Mouse (Mus musculus): ENCODE measurements around the gene Mrpl28. TPM values are rescaled to one million over a fixed set of nuclear protein-coding genes. Genes with fewer than 3 reads are reported as not detected.
"Not testable (repeated sequence)": the region's sequence is repeated elsewhere in the genome, so short reads cannot be mapped to it uniquely, and the experiment has no call there.

Gene Mrpl28
- polyA plus RNA-seq, 2 experiments: 58.0 to 121 TPM

DNA sequence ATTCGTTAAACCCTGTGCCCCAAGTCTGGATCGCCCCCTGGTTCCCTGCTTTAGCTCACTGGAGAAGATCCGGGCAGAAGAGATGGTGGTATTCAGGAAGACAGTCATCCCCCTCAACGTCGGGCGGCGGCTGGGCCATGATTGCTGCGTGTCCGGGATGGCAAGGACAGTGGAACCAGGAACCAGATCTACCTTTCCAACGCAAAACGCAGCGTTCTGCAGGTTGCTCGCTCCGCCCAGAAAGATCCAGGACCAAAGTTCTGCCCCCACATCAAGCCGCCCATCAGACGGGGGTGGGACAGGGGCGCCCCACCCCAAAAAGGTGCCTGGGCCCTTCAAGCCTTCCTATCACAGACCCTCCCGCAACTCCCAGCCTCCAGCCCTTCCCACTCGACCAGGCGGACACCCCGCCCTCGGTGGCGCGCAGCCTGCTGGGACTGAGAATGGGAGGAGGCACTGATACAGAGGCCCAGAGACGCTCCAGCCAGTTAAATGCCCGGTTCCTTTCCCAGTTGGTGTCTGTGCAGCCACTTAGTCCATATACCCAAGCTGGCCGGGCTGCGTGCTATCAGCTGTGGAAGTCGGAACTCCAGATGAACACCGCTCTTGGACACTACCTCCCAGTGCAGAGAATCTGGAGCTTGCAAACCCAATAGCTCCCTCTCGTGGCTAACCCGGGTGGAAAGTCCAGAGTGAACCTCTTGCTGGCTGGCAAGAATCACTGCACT, 33.2 kb upstream of the Mrpl28 start, which contains the start of gene Decr2:
Gene Decr2 (minus strand): TSS at position 433 of the 728 bp plus-strand sequence.
- Histone ChIP-seq H3K9ac (replicated peaks) (peak within 1 kb of the TSS; percentile 50; the same call in 1 of the 2 replicates), H3K27ac (no peak within 1 kb of the TSS), H3K4me1 (replicated peaks; ENCODE audit: control insufficient read depth in 2 of 2, insufficient read depth in 2 of 2, low read length in 1 of 2) (peaks cover 7 to 12% of the 10 kb centered on the region in 2 experiments), H3K27me3 (ENCODE audit: control insufficient read depth, insufficient read depth, low read length) (no peaks in the 10 kb centered on the region), H3K4me2 (ENCODE audit: low read depth) (peak within 1 kb of the TSS; percentile 82), H3K36me3 (replicated peaks; ENCODE audit: control insufficient read depth, insufficient read depth, low read depth) (no peaks in the 10 kb centered on the region), H3K9me3 (ENCODE audit: control insufficient read depth, low read length) (no peaks in the 10 kb centered on the region), H3K4me3 (ENCODE audit: insufficient read depth in 1 of 2, low read depth in 2 of 2, low read length in 2 of 2) (peak within 1 kb of the TSS; percentile 66 to 72)
- ATAC-seq (ENCODE audit: insufficient read depth): peak; percentile 83
- WGBS (ENCODE audit: insufficient replicate concordance): 2% methylated on average over 32 of the region's 32 CpGs
- peak; percentile 70 to 76 (median 70) for DNase-seq (ENCODE audit: low read depth in 3 of 3, low spot score in 3 of 3)
- TF ChIP-seq CTCF (IDR thresholded peaks at IDR 0.05; ENCODE audit: low read depth): peak; percentile 93
- no peak for TF ChIP-seq EP300 (IDR thresholded peaks at IDR 0.05; ENCODE audit: low read depth)

DNA sequence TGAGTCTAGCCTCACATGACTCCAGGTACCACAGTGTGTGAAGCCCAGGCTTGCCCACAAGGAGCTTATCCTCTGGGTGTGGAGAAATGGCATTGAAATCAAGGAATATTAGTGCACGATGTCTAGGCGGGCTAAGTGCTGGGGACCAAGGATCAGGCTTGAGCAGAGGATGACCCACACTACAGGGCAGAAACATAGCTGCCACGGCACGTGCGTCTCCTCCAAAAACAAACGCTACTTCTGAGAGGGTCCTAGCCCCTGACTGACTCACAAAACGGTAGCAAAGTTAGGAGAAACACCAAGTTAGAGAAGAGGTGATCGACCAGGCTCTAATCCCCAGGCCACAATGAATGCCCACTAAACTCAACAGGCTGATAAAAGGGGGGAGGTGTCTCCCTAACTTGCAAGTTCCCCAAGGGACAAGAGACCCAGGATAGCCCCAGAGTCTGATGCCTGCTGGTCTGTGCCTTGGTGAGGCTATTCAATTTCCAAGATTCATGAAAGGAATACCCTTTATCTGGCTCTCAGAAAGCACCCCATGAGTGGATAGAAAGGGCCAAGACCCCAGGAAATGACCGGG, 28.7 kb upstream of the Mrpl28 start:
- peaks cover 10 to 18% of the 10 kb centered on the region in 2 experiments for H3K4me1 ChIP-seq (replicated peaks; ENCODE audit: control insufficient read depth in 2 of 2, insufficient read depth in 2 of 2, low read length in 1 of 2)
- TF ChIP-seq EP300 (IDR thresholded peaks at IDR 0.05; ENCODE audit: low read depth): no peak
- no peak for TF ChIP-seq CTCF (IDR thresholded peaks at IDR 0.05; ENCODE audit: low read depth)
- H3K4me3 ChIP-seq (ENCODE audit: insufficient read depth in 1 of 2, low read depth in 2 of 2, low read length in 2 of 2): peak overlapping the region; percentile 66 to 77
- no peak overlapping the region for H3K27ac ChIP-seq
- H3K27me3 ChIP-seq (ENCODE audit: control insufficient read depth, insufficient read depth, low read length): no peaks in the 10 kb centered on the region
- ATAC-seq (ENCODE audit: insufficient read depth): no peak
- no peak for DNase-seq (ENCODE audit: low read depth in 3 of 3, low spot score in 3 of 3)
- H3K36me3 ChIP-seq (replicated peaks; ENCODE audit: control insufficient read depth, insufficient read depth, low read depth): no peaks in the 10 kb centered on the region
- peak overlapping the region; percentile 84 for H3K4me2 ChIP-seq (ENCODE audit: low read depth)
- H3K9me3 ChIP-seq (ENCODE audit: control insufficient read depth, low read length): no peaks in the 10 kb centered on the region
- peak overlapping the region; percentile 75 for H3K9ac ChIP-seq (replicated peaks)
- 17% methylated on average over 9 of the region's 9 CpGs for WGBS (ENCODE audit: insufficient replicate concordance)

DNA sequence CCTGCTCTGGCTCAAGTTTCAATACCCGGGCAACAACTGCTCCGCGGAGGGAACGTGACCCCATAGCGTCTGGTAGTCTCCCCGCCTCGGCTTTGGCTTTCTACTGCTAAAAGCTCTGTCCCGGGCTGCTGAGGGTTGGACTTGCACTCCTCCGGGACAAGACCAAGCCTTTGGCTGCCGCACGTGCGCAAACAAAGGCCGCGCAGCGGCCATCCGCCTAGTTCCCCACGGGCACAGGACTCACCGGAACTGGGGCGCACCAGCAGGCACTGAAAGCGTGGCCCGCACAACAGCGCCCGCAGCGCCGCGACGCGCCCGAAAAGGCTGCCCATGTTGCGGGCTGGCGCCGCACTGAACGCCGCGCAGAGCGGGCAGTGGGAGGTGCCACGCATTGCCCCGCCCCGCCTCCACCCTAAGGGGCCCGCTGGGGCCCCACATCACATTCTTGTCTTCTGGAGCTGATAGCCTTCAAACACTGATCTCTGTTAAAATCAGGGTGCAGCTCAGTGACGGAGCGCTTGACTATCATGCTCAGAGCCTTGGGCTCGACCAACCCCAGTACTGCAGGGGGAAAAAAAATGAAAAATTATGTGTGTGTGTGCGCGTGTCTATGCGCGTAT, 28.1 kb upstream of the Mrpl28 start, which contains the start of gene Nme4:
Gene Nme4 (minus strand): TSS at position 482 of the 620 bp plus-strand sequence.
- Histone ChIP-seq H3K4me3 (ENCODE audit: insufficient read depth in 1 of 2, low read depth in 2 of 2, low read length in 2 of 2) (peak within 1 kb of the TSS; percentile 66 to 77), H3K27me3 (ENCODE audit: control insufficient read depth, insufficient read depth, low read length) (no peaks in the 10 kb centered on the region), H3K9ac (replicated peaks) (peak within 1 kb of the TSS; percentile 75), H3K4me1 (replicated peaks; ENCODE audit: control insufficient read depth in 2 of 2, insufficient read depth in 2 of 2, low read length in 1 of 2) (peaks cover 10 to 18% of the 10 kb centered on the region in 2 experiments), H3K4me2 (ENCODE audit: low read depth) (peak within 1 kb of the TSS; percentile 84), H3K9me3 (ENCODE audit: control insufficient read depth, low read length) (no peaks in the 10 kb centered on the region), H3K27ac (peak within 1 kb of the TSS; percentile 44), H3K36me3 (replicated peaks; ENCODE audit: control insufficient read depth, insufficient read depth, low read depth) (no peaks in the 10 kb centered on the region)
- ATAC-seq (ENCODE audit: insufficient read depth) (peak; percentile 84), DNase-seq (ENCODE audit: low read depth in 3 of 3, low spot score in 3 of 3) (peak; percentile 58 to 65 (median 64))
- TF ChIP-seq EP300 (IDR thresholded peaks at IDR 0.05; ENCODE audit: low read depth): no peak
- 2% methylated on average over 47 of the region's 47 CpGs for WGBS (ENCODE audit: insufficient replicate concordance)

DNA sequence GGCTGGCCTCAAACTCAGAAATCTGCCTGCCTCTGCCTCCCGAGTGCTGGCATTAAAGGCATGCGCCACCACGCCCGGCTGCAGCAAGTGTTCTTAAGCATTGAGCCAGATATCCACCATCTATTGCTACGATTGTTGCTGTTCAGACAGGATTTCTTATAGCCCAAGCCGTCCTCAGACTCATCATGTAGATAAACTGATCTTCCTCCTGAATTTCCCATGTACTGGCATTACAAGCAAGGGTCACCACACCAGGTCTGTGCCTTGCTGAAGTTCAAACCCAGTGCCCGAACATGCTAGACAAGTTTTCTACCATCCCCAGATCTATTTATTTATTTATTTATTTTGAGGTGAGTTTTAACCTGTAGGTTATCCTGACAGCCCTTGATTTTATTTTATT, 24.8 kb upstream of the Mrpl28 start:
- 62% methylated on average over 7 of the region's 7 CpGs for WGBS (ENCODE audit: insufficient replicate concordance)
- no peak overlapping the region for H3K4me3 ChIP-seq (ENCODE audit: insufficient read depth in 1 of 2, low read depth in 2 of 2, low read length in 2 of 2)
- TF ChIP-seq EP300 (IDR thresholded peaks at IDR 0.05; ENCODE audit: low read depth) (no peak), CTCF (IDR thresholded peaks at IDR 0.05; ENCODE audit: low read depth) (no peak)

DNA sequence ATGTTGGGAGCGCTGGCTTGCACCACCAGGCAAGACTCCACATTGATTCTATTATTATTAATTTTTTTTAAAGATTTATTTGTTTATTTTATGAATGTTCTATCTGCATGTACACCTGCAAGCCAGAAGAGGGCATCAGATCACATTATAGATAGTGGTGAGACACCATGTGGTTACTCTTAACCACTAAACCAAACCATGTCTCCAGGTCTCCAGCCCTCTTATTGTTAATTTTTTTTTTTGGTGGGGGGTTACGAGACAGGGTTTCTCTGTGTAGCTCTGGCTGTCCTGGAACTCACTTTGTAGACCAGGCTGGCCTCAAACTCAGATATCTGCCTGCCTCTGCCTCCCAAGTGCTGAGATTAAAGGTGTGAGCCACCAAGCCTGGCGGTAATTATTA, 24.0 kb upstream of the Mrpl28 start:
- H3K27ac ChIP-seq; H3K27me3 ChIP-seq (ENCODE audit: control insufficient read depth, insufficient read depth, low read length); DNase-seq (ENCODE audit: low read depth in 3 of 3, low spot score in 3 of 3); H3K9ac ChIP-seq (replicated peaks); ATAC-seq (ENCODE audit: insufficient read depth); H3K36me3 ChIP-seq (replicated peaks; ENCODE audit: control insufficient read depth, insufficient read depth, low read depth); H3K4me3 ChIP-seq (ENCODE audit: insufficient read depth in 1 of 2, low read depth in 2 of 2, low read length in 2 of 2); H3K4me2 ChIP-seq (ENCODE audit: low read depth); H3K9me3 ChIP-seq (ENCODE audit: control insufficient read depth, low read length): not testable (repeated sequence)
- TF ChIP-seq CTCF (IDR thresholded peaks at IDR 0.05; ENCODE audit: low read depth): peak; percentile 33; the same call in 1 of the 2 replicates
- H3K4me1 ChIP-seq (replicated peaks; ENCODE audit: control insufficient read depth in 2 of 2, insufficient read depth in 2 of 2, low read length in 1 of 2): peaks cover 9 to 12% of the 10 kb centered on the region in 2 experiments
- 46% methylated on average over 3 of the region's 3 CpGs for WGBS (ENCODE audit: insufficient replicate concordance)

More for the DNA sequence above, 24.8 kb upstream of the Mrpl28 start:
- Histone ChIP-seq H3K4me1 (replicated peaks; ENCODE audit: control insufficient read depth in 2 of 2, insufficient read depth in 2 of 2, low read length in 1 of 2) (peaks cover 10 to 17% of the 10 kb centered on the region in 2 experiments), H3K9ac (replicated peaks) (no peak overlapping the region), H3K4me2 (ENCODE audit: low read depth) (no peak overlapping the region), H3K9me3 (ENCODE audit: control insufficient read depth, low read length) (no peaks in the 10 kb centered on the region), H3K36me3 (replicated peaks; ENCODE audit: control insufficient read depth, insufficient read depth, low read depth) (no peaks in the 10 kb centered on the region), H3K27ac (no peak overlapping the region), H3K27me3 (ENCODE audit: control insufficient read depth, insufficient read depth, low read length) (no peaks in the 10 kb centered on the region)
- DNase-seq (ENCODE audit: low read depth in 3 of 3, low spot score in 3 of 3): no peak
- ATAC-seq (ENCODE audit: insufficient read depth): no peak

Measured in liver, embryonic 14.5 days (tissue).